In genomic region chr7:75585409-75585808, GRCm38 (mm10) we compare ENCODE assay signal across 19 mouse cellular contexts.
A peak's percentile ranks its signal among the peaks of the same experiment; 100 is the strongest.
DNase-seq lines count a peak whose midpoint lies in the region; ATAC-seq and TF ChIP-seq lines count a peak whose summit lies in the region.
"Had no signal": no experiment of that assay in that cellular context is flagged by ENCODE, and none has a peak within 500 bp of the region (broad histone marks: within the 10 kb centered on the region; RNA-seq: fewer than 3 reads in every experiment).

No protein-coding gene starts in this region.

- H3K9me3 ChIP-seq in heart, embryonic 10.5 days: no peaks in the 10 kb centered on the region
- no peaks in the 10 kb centered on the region for H3K9me3 ChIP-seq in kidney, postnatal 0 days (replicated peaks; ENCODE audit: low read length)
- H3K9me3 ChIP-seq in embryonic facial prominence, embryonic 12.5 days: no peaks in the 10 kb centered on the region
- no peaks in the 10 kb centered on the region for H3K9me3 ChIP-seq in liver, embryonic 15.5 days (replicated peaks)
- H3K9me3 ChIP-seq: forebrain, embryonic 10.5 days; midbrain, embryonic 12.5 days had no signal

- TF ChIP-seq POLR2A in kidney, adult 2 months (IDR thresholded peaks at IDR 0.05; ENCODE audit: low read depth, low read length): no peak

- H3K27ac ChIP-seq in heart, embryonic 10.5 days: peak overlapping the region; percentile 75
- no peak overlapping the region for H3K27ac ChIP-seq in kidney, postnatal 0 days
- no peak overlapping the region for H3K27ac ChIP-seq in kidney, adult 2 months (ENCODE audit: insufficient read depth, low read depth, low read length)
- no peak overlapping the region for H3K27ac ChIP-seq in embryonic facial prominence, embryonic 12.5 days
- H3K27ac ChIP-seq in liver, embryonic 15.5 days (replicated peaks): peak overlapping the region; percentile 76
- H3K27ac ChIP-seq: hindbrain, embryonic 14.5 days; midbrain, embryonic 12.5 days had no signal

- no peak overlapping the region for H3K9ac ChIP-seq in kidney, postnatal 0 days (ENCODE audit: low read depth, low read length)
- no peak overlapping the region for H3K9ac ChIP-seq in embryonic facial prominence, embryonic 12.5 days
- H3K9ac ChIP-seq in liver, embryonic 15.5 days: no peak overlapping the region
- H3K9ac ChIP-seq: hindbrain, embryonic 14.5 days; midbrain, embryonic 12.5 days had no signal

- 82% methylated on average over 6 of the region's 6 CpGs for WGBS in heart, embryonic 10.5 days
- 64% methylated on average over 6 of the region's 6 CpGs for WGBS in kidney, postnatal 0 days
- 68% methylated on average over 6 of the region's 6 CpGs for WGBS in kidney, adult 2 months
- 69% methylated on average over 6 of the region's 6 CpGs for WGBS in embryonic facial prominence, embryonic 12.5 days
- WGBS in liver, embryonic 15.5 days (ENCODE audit: insufficient replicate concordance): 72% methylated on average over 6 of the region's 6 CpGs

- H3K36me3 ChIP-seq in heart, embryonic 10.5 days: peaks cover 24% of the 10 kb centered on the region
- peaks cover 5% of the 10 kb centered on the region; the same call in 1 of the 2 replicates for H3K36me3 ChIP-seq in kidney, postnatal 0 days (ENCODE audit: insufficient read depth, low read length)
- no peaks in the 10 kb centered on the region; the same call in 1 of the 2 replicates for H3K36me3 ChIP-seq in kidney, adult 2 months (ENCODE audit: control insufficient read depth, insufficient read depth, low read length)
- peaks cover 13% of the 10 kb centered on the region for H3K36me3 ChIP-seq in embryonic facial prominence, embryonic 12.5 days
- H3K36me3 ChIP-seq in liver, embryonic 15.5 days (replicated peaks): peaks cover 6% of the 10 kb centered on the region; the same call in 1 of the 2 replicates

- H3K27me3 ChIP-seq in heart, embryonic 10.5 days (ENCODE audit: insufficient read depth, poor library complexity, severe bottlenecking): no peaks in the 10 kb centered on the region
- no peaks in the 10 kb centered on the region for H3K27me3 ChIP-seq in kidney, postnatal 0 days (ENCODE audit: insufficient read depth, low read length)
- no peaks in the 10 kb centered on the region for H3K27me3 ChIP-seq in kidney, adult 2 months (replicated peaks; ENCODE audit: control insufficient read depth, insufficient read depth, low read length)
- no peaks in the 10 kb centered on the region for H3K27me3 ChIP-seq in embryonic facial prominence, embryonic 12.5 days
- H3K27me3 ChIP-seq in liver, embryonic 15.5 days: no peaks in the 10 kb centered on the region
- H3K27me3 ChIP-seq: CH12.LX; midbrain, embryonic 12.5 days had no signal

- TF ChIP-seq CTCF in kidney, postnatal 0 days (IDR thresholded peaks at IDR 0.05; ENCODE audit: low read depth): no peak
- TF ChIP-seq CTCF in kidney, adult 2 months (conservative IDR thresholded peaks at IDR 0.05; ENCODE audit: insufficient read depth, insufficient read length, low read depth, low read length): no peak

- H3K4me3 ChIP-seq in heart, embryonic 10.5 days: no peak overlapping the region
- H3K4me3 ChIP-seq in kidney, postnatal 0 days (replicated peaks; ENCODE audit: low read depth, low read length): no peak overlapping the region
- H3K4me3 ChIP-seq in kidney, adult 2 months (ENCODE audit: insufficient read depth, low read depth, low read length): no peak overlapping the region
- no peak overlapping the region for H3K4me3 ChIP-seq in embryonic facial prominence, embryonic 12.5 days
- no peak overlapping the region for H3K4me3 ChIP-seq in liver, embryonic 15.5 days (replicated peaks)
- H3K4me3 ChIP-seq: forebrain, embryonic 10.5 days; midbrain, embryonic 12.5 days; myocyte had no signal

- no peak for DNase-seq in heart, embryonic 10.5 days (ENCODE audit: low spot score)
- DNase-seq in heart, adult 9 months (ENCODE audit: low spot score in 2 of 2): no peak
- DNase-seq in kidney, postnatal 0 days (ENCODE audit: low spot score): peak; percentile 18
- no peak for DNase-seq in kidney, adult 2 months
- DNase-seq in embryo, embryonic 10 days (ENCODE audit: low spot score): no peak
- DNase-seq: adrenal gland, postnatal 14 days; cerebellum, postnatal 10 days; gastrocnemius, postnatal 36 days; kidney, postnatal 25 days; right cerebral cortex, adult 18-20 months had no signal

- no peak for ATAC-seq in kidney, postnatal 0 days (replicated peaks; ENCODE audit: low FRiP score, low read depth)
- ATAC-seq in embryonic facial prominence, embryonic 12.5 days (ENCODE audit: insufficient number of reproducible peaks, insufficient read depth, low FRiP score, low TSS enrichment): 0 out of 2 replicates have a peak, but pooled peaks have one; percentile 74
- ATAC-seq in liver, embryonic 15.5 days (ENCODE audit: insufficient read depth): no peak
- no peak for ATAC-seq in monocyte, adult 5-6 weeks (replicated peaks; ENCODE audit: insufficient number of reproducible peaks, low FRiP score, low TSS enrichment, poor library complexity, severe bottlenecking)
- ATAC-seq: intestine, postnatal 0 days had no signal

- peaks cover 43% of the 10 kb centered on the region for H3K4me1 ChIP-seq in heart, embryonic 10.5 days
- no peaks in the 10 kb centered on the region for H3K4me1 ChIP-seq in kidney, postnatal 0 days (replicated peaks; ENCODE audit: insufficient read depth, low read length)
- H3K4me1 ChIP-seq in kidney, adult 2 months (ENCODE audit: control insufficient read depth, insufficient read depth, low read length): peaks cover 6% of the 10 kb centered on the region; the same call in 1 of the 2 replicates
- 0 out of 2 replicates have a peak, but pooled peaks cover 4% of the 10 kb centered on the region for H3K4me1 ChIP-seq in embryonic facial prominence, embryonic 12.5 days
- H3K4me1 ChIP-seq in liver, embryonic 15.5 days (replicated peaks): peaks cover 60% of the 10 kb centered on the region
- H3K4me1 ChIP-seq: forebrain, embryonic 10.5 days; midbrain, embryonic 12.5 days had no signal

- H3K4me2 ChIP-seq in kidney, postnatal 0 days (ENCODE audit: low read length): no peak overlapping the region
- H3K4me2 ChIP-seq in embryonic facial prominence, embryonic 12.5 days (replicated peaks): no peak overlapping the region
- no peak overlapping the region for H3K4me2 ChIP-seq in liver, embryonic 15.5 days
- H3K4me2 ChIP-seq: hindbrain, embryonic 14.5 days; midbrain, embryonic 12.5 days had no signal

Comparison
In these comparisons a context has a peak if more than half of its experiments do, and no peak if none do; other contexts are left out.
1. H3K27ac ChIP-seq: peak in heart, embryonic 10.5 days (single experiment) and liver, embryonic 15.5 days (single experiment); none in kidney, postnatal 0 days (single experiment), kidney, adult 2 months (single experiment) and embryonic facial prominence, embryonic 12.5 days (single experiment).